Mouse (Mus musculus): ENCODE data around the gene Gmpr2. TPM values are rescaled to one million over a fixed set of nuclear protein-coding genes. Genes with fewer than 3 reads are reported as not detected.
A peak's percentile ranks its signal among the peaks of the same experiment; 100 is the strongest.

The Gmpr2 gene
- total RNA-seq, 4 experiments from 2014 or later, result 7.8 to 11.2 (median 8.9) TPM

DNA sequence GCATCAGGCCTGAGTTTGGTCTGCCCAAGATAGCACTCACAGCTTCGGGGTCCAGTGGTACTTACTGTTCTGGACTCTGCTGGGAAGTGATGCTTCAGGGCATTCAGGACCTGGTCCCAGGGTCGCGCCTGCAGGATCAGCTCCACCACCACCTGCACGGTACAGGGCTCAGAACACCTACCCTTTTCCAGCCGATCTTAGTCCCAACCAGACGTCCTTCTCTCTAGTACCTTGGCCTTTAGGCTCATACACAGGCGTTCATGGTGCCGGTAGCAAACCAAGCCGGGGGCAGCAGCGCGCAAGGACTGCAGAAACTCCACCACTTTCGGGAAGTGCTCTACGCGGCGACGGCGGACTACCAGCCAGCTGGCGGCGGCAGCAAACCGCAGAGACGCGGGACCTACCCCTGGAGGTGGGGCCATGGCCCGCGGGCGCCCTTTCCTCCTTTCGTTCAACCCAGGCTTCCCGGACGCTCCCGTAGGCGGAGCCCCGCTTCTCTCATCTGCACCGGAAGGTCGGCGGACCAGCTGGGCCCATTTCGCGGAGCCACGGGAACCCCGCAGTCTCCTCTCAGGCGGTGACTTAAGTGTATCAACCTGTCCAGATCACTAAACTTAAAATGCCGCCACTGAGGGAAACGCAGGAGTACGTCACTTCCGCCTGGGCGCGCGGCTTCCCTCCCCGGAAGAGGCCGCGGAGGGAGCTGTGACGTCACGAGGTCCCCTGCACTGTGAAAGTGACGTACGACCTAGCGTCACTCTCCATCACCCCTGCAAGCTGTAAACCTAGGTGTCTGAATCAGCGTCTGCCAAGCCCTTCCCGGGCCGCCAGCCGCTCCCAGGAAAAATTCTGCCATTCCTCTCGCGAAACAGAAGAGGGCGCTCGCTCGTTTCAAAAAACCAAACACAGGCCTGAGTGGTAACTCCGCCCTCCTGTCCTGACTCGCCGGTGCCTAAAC is 9.7 kb downstream of the Gmpr2 start, which contains the start of gene Tinf2:
Gene Tinf2, minus strand, starts transcription at position 661 of the 958 bp plus-strand sequence.
- peak; percentile 91 for DNase-seq (ENCODE audit: low spot score)

DNA sequence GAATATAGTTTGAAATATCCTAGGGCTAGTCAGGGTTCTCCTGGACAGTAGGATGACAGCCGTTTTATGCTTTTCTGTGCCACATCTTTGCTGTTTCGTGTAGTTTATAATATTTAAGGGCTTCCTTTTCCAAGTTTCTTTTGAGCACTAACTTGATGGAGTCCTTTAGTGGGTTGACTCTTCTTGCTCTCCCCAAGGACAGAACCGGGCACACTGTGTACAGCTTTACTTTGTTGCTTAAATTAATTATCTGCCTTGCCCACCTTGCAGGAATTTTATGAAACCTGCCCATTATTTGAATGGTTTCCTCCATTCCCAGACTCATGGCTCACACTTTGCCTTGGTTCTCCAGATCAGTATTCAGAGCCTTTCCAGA is 10.4 kb downstream of the Gmpr2 start:
- DNase-seq (ENCODE audit: low spot score), result no peak

DNA sequence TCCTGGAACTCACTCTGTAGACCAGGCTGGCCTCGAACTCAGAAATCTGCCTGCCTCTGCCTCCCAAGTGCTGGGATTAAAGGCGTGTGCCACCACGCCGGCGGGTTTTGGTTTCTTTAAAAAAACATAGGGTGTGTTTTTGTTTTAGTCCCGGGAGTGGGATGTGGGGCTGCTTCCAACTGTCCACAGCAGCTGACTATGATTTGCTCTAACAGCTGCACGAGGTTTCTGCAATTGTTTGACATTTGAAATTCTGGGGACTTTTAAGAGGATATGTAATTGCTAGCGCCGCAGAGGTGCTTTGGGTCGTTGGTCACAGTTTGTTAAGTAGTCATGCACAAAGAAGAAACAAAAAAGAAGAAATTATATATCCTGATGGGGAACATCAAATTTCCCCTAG is 17.7 kb downstream of the Gmpr2 start:
- DNase-seq (ENCODE audit: low spot score), result no peak

DNA sequence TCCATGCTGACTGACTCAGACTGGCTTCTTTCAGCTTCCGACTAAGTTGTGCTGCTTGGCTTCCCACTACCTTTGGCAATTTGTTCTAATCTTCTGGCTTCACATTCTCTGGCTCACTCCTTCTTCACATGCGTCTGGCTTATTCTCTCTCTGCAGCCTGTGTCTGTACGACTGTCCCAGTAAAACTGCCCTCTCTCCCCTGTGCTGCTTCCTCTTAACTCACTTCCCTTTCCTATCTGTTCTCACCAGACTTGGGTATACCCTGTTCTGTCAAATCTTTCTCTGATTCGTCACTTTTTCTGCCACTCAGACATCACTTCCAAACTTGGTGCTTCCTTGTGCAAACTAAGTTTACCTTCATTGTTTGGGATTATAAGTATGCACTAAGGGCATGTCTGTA is 25.5 kb downstream of the Gmpr2 start:
- DNase-seq (ENCODE audit: low spot score), result no peak

DNA sequence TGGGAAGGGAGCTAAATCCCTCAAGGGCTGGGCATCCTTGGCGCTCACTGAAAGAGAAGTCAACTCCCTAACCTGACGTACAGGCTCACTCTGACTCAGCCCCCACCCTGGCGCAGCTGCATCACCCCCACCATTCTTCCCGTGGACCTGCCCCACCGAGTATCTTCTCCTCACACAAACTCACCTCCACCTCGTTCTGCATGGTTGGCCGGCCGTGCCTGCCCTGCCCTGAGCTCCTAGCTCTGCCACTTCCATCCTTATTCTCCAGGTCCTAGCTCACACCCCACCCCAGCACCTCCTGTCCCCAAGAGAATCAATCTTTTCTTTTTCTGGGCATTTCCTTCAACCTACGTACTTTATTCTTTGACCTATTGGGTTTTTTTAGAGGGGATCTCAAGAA is 29.4 kb downstream of the Gmpr2 start:
- DNase-seq (ENCODE audit: low spot score), result no peak

DNA sequence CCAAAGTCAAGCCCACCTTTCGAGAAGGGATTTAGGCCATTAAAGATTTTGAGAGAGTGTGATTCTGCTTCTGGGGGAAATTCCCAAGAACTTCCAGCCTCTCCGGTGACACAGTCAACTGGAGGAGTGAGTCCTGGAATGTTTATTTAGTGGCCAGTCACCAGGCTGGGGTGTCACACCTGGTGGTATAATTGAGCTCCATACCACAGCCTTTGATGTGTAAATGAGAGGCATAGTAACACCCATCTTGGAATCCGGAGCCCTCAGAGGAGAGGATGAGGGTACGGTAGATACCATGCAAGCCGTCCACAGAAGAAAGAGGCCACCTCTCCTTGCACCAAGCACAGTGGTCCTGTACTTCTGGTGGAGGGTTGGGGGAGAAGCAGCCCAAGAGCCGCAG is 31.0 kb downstream of the Gmpr2 start:
- no peak for DNase-seq (ENCODE audit: low spot score)

DNA sequence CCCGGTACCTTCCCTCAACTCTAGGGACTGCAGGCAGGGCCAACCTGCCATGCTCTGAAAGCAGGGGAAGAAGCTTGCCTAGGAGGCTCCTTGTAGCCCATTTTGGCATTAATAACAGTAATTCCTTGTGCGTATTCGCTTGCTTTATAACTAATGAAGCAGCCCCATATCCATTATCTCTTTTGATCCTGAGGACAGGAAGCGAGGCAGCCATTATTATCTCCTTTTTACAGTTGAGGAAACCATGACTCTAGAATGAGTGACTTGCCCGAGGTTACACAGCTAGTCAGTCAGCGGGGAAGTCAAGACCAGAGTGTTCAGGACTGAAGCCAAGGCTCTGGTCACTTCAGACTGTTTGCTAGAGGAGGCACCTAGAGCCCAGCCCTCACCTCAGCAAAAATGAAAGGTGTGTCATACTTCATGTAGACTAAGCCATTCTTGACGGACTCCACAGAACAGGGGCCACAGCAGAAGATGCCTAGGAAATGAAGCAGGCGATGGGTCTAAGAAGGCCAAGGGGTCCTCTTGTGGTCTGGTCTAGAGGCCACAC is 34.4 kb downstream of the Gmpr2 start:
- DNase-seq (ENCODE audit: low spot score), result no peak

DNA sequence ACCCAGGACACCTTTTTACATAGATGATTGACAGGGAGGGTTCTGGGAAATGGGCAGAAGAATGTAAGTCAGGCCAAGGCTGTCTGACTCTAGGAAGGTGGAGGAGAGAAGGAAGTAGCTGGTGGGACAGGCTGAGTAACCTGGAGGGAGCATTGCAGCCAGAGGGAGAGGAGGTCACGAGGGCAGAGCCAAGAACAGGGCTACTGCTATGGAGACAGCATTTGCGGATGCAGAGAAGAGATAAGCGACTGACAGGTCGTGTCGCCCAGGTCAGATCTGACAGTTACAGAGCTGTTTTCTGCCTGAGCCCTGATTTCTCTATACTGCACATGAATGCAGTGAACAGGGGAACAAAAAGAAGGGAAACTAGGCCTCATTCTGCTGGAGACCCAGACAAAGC is 35.7 kb downstream of the Gmpr2 start:
- DNase-seq (ENCODE audit: low spot score), result no peak

DNA sequence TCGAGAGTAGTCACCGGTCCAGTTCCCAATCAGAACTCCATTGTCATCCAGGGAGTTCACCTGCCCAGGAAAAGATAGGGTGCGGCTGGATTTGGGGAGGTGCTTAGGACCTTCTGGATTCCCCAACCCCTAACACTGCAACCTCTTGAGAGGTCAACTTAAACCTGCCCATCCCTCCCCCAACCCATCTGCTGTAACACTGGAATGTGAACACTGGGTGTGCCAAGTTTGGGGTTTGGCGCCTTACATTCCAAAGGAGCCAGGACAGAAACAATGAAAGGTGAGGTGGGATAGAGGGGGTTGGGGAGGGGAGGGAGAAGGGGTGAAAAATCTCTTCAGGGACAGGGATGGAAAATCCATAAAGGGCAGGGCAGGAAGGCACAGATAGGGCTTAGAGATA is 37.8 kb downstream of the Gmpr2 start:
- no peak for DNase-seq (ENCODE audit: low spot score)

DNA sequence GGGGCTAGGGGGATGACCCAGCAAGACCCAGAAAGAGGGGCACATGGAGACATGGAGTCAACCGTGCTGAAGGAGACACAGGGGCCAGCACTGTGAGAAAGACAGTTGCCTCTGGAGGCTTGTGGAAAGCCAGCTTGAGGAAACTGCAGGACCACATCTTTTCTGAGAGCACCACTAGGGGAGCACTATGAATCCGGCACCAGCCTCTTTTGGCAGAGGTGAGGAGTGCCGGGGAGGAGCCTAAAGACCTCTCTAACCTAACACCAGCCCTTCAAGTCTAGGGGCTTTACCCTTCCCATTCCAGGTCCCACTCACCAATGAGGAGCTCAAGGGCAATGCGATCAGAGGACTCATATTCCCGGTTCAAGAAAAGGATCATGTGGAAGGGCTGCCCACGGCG is 40.0 kb downstream of the Gmpr2 start:
- DNase-seq (ENCODE audit: low spot score), result no peak

DNA sequence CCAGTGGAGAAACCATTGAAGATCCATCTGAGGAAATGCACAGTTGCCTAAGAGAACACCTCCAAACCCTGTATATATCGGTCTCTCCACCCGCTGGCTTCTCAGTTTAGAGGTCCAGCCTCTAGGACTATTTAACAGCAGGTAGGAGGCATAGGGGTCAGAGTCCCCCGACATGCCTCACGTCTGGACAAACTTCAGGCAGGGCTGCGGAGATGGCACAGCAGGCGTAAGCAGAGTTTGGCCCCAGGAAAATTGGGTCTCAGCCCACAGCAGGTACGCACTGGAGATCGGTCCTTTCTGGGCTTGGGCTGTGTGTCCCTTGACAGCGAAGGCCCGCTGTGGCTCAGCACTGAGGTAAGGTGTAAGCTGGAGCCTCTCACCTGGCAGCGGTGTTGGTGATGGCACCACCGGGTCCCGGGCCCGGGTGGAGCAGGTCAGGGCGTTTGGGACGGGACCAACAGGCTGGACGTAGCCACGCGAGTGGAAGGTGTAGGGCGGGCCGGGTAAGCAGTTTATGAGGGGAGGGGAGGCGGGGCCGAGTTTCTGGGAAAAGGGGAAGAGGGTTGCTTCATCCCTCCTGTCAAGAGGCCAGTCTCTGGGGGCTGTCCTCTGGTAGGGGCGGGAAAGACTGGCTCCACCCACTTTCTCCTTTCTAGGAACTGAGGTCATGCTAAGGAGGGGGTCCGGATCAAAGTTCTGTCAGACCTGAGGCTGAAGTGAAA is 41.4 kb downstream of the Gmpr2 start:
- peak; percentile 20 for DNase-seq (ENCODE audit: low spot score)

DNA sequence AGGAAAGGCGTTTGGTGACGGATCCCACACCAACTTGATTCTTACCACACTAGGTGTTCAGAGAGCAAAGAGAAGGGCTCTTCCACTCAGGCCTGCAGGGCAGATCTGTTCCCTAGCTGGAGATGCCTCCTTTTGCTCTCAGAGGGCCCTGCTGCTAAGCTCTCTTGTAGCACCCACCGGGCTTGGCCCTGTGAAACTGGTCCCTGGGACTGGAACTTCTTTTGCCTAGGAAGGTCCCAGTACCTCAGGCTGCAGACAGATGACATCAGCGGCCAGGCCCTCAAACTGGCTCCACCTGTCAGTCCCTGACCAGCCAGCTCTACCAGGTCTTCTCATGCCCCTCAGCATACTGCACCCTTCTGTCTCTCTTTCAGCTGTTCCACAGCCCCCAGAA is 42.0 kb downstream of the Gmpr2 start, which contains the start of gene Tgm1:
Gene Tgm1, minus strand, starts transcription at position 198 of the 394 bp plus-strand sequence.
- DNase-seq (ENCODE audit: low spot score), result no peak

DNA sequence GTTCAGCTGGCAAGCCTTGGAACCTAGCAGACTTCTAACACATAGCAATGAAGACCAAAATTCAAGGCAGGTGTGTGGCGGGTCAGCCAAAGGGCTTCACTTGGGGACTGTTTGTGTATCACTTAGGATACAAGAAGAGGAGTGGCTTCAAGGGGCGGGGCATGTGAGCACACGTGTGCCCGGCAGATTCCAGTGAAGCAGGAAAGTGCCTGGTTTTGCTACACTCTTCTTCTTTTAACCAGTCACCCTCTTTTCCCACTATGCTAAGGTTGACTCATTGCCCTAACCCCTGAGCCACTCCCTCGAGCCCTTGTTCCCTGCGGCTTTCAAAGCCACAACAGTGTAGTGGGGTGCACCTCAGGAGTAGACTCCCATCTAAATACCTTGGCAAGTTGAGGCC is 43.2 kb downstream of the Gmpr2 start:
- DNase-seq (ENCODE audit: low spot score), result no peak

DNA sequence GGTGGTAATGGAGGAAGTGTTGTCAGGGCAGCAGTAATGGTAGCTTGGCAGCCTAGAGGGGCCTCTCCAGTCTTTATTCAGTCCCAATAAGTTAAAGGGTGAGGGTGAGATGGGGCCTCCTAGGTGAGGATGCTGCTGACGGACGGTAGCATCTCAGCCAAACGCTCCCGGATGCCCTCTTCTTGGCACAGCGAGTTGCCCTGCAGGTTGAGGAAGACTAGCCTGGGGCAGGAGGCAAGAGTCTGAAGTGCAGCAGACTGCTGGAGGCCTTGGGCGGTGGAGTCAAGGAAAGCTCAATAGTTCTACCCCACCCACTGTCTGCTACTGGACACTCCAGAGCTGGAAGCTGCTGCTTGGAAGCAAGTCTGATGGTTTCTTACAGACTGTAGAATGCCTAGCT is 44.5 kb downstream of the Gmpr2 start:
- DNase-seq (ENCODE audit: low spot score), result no peak

DNA sequence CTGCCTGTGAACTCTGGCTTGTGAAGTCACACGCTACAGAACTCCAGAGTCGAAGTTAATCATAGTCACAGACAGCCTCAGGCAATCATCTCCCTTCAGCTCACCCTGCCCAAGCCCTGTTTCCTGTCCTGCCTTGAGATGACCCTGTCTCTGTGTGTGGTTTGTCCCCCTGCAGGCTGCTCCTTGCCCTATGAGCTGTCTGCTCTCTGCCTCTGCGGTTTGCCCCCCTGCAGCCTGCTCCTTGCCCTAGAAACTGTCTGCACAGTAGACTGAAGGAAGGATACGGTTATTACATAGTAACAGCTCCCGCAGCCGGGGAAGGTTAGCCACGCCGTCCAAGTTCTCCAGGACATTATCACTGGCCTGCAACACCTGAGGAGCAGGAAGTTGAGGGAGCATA is 45.1 kb downstream of the Gmpr2 start:
- no peak for DNase-seq (ENCODE audit: low spot score)

DNA sequence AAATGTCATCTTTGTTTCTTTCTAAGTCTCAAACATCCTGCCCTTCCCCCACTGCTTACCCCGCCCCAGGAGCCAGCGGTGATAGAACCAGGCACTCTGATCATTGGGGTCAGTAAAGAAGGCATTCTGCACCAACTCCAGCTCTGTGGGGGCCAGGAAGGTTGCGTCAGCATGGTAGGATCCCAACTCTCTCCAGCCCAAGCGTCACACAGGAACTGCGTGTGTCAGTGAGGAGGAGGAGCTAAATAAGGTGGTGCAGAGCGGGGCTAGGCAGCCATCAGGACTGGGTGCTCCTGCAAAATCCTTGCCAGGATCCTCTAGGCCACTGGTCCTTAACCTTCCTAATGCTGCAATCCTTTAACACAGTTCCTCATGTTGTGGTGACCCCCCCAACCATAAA is 48.0 kb downstream of the Gmpr2 start:
- DNase-seq (ENCODE audit: low spot score), result no peak

DNA sequence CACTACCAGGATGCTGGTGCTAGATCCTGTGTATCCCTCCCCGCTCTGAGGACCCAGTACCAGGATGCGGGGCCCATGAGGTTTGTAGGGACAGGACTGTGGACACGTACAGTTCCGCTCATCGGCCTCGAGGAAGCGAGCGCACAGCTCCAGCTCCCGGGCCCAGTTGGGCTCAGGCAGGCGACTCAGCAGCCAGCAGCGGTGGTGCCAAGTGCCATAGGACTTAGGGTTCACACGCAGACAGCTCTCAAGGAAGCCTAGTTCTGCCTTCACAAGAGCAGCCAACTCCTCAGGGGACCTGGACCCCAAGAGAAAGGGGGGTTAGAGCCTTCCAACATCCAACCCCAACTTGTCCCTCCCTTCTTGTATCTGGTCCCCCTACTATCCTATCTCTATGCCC is 48.9 kb downstream of the Gmpr2 start:
- DNase-seq (ENCODE audit: low spot score), result no peak

DNA sequence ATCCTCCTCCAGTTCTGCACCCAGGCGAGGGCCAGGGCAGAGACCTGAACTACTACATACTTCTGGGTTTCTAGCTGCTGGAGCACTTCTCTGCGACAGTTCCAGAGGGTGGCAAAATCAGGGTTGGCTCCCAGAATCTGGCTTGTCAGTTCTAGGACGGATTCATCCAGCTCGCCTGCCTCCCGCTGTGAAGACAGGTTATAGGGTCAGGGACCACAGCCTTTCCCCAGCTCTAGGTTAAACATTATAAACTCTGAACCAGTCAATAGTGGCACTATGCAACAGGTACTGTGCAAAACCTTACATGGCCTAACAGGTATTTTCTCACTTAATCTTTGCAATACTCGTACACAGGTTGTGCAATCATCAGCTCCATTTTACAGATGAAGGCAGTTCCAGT is 49.3 kb downstream of the Gmpr2 start:
- no peak for DNase-seq (ENCODE audit: low spot score)

DNA sequence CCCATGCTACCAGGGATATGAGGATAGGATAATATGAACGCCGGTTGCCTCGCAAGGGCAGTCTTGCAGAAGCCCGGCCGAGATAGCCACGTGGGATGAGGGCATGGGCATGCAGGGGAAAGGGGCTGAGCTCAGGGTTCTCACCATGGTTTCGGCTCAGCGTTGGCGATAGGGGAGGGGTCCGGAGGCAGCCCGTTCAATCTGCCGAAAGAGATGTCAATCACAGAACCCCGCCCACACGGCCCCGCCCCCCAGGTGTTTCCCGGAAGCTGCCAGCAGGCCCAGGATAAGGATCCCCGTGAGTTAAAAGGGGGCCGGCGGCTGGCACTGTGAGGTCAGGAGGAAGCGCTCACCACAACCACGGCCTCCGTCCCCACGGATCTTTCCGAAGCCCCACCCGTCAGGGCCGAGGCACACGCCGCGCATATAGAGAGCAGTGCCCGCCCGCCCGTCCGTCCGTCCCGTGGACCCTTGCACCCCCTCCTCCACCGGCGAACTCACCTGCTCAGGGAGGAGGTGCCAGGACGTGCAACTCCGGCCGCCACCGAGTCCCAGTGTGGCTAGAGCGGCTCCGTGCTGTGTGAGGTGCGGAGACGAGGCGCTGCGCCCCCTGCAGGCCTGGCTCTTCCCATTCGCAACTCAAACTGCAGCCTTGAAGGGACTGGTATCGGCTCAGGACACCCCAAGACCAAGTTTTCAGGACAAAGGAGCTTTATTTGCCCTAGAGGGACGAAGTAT is 50.1 kb downstream of the Gmpr2 start, which contains the start of gene Rabggta:
Gene Rabggta, minus strand, starts transcription at position 564 of the 738 bp plus-strand sequence.
- DNase-seq (ENCODE audit: low spot score), result peak; percentile 87

DNA sequence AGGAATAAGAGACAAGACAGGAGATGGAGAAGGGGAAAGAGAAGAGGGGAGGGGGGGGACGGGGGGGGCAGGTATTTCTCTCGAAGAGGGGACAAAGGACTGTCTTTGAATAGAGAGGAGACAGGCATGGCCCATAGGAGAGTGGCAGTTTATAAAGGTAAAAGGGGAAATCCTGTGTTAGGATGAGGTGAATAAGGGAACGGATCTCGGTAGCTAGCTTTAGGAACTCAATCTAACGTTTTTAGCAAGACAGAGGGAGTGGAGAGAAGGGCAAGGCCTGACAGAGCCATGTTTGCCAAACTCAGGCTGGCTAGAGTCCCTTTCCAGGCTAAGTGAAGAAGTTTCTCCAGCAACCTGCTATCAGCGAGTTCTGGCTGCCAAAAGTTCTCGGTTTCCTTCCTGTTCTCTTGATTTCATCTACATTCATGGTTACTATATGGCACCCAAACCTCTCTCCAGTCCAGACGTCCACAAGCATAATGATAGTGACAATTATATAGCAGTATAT is 50.8 kb downstream of the Gmpr2 start:
- no peak for DNase-seq (ENCODE audit: low spot score)

DNA sequence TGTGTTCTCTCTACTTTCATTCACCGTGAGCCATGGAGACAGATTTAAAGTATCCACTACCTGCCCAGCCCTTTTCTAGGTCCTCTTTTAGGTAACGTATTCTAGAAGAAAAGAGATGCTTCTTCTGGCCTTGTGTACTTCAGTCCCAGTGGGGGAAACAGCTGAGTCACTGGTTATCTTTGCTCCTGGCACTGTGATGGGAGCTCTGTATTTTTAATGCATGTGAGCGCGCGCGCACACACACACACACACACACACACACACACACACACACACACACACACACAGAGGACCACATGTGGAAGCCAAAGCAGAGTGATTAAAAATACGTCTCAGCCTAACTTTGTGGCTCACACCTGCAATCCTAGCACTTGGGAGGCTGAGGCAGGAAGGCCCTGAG is 51.7 kb downstream of the Gmpr2 start:
- no peak for DNase-seq (ENCODE audit: low spot score)
